Mouse (Mus musculus): ENCODE measurements around the gene Cnnm1.

The Cnnm1 gene

DNA sequence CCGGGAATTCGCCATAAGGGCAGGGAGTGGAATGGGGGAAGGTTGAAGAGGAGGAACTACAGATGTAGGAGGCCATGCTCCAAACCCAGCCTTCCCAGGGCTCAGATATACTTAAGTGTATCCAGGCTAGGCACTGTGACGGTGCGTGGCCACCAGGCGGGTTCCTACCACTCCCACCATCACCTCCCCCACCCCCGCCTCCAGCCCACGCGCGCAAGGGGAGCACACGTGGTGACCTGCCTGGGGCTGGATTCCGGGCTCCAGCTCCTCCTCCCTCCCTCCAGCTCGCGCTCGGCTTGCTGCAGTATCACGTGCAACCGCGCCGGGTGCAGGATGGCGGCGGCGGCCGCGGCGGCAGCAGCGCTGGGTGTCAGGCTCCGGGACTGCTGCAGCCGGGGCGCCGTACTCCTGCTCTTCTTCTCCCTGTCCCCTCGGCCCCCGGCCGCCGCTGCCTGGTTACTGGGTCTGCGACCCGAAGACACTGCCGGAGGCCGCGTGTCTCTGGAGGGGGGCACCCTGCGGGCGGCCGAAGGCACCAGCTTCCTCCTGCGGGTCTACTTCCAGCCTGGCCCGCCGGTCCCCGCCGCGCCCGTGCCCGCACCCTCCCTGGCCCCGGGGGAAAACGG, at the start of gene Cnnm1:
Gene Cnnm1 (plus strand): TSS at position 325 of the 626 bp plus-strand sequence.
- no peak for DNase-seq (ENCODE audit: extremely low spot score, low read depth, low spot score)

DNA sequence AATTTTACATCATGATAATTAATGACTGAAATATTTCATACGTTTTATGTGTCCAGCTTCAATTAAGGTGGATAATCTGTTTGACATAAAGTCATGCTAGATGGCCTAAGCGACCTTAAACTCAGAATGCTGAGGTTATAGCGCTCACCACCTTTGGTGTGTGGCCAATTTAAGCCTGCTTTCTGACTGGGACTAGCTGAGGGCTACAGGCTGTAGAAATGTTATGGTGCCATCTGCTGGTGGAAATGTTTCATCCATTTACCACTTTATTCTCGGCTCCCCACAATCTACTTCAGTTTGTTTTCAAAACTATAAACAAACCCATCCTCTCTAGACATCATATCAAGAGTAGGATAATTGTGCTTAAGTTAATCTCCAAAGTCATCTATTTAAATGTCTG, 43.9 kb upstream of the Cnnm1 start:
- DNase-seq (ENCODE audit: extremely low spot score, low read depth, low spot score), result no peak

DNA sequence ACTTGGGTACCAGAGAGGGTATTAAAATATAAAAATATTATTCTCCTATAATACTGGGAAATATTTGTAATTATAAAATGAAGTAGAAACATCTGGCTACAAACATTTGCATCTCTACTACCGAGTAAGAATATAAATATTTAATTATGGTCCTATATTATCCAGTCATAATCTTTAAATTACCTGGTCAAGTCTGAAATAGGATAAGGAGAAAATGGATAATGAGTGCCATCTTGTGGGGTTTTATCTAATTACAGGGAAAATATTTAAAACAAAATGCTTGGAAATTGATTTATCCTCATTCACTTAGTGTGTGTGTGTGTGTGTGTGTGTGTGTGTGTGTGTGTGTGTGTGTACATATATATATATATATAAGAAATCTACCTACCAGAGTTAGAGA, 33.1 kb upstream of the Cnnm1 start:
- no peak for DNase-seq (ENCODE audit: extremely low spot score, low read depth, low spot score)

DNA sequence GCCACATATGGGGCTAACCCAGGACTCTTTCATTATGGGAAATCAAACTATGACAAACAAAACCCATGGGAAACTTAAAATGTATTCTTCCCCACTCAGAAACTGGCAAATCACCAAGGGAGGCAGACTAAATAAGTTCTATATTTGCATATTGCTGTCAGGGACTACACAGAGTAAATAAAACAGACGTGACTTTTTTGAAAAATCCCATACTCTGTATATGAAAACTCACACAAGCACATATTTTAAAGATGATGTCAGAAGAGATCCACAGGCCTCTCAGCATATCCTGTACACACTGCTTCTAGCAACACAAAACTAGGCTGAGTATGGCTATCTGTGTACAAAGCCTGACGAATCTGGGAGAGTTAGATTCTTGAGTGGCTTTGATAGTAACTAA, 24.7 kb upstream of the Cnnm1 start:
- DNase-seq (ENCODE audit: extremely low spot score, low read depth, low spot score), result no peak

DNA sequence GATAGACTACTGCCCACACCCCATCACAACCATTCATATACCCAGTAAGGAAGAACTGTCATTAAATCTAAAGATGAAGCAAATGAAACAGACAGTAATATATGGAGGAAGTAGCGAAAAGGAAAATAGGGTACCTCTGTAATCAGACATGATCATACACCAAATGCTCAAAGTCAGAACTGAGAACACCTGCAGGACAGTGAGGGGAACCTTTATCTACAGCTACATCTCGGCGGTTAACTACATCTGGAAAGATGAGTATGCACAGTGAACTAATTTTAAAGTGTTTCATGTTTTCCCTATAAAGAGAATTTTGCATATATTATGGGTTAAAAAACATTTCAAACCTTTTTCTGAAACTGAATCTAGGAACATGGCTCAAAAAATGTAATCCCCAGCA, 19.7 kb upstream of the Cnnm1 start:
- no peak for DNase-seq (ENCODE audit: extremely low spot score, low read depth, low spot score)

DNA sequence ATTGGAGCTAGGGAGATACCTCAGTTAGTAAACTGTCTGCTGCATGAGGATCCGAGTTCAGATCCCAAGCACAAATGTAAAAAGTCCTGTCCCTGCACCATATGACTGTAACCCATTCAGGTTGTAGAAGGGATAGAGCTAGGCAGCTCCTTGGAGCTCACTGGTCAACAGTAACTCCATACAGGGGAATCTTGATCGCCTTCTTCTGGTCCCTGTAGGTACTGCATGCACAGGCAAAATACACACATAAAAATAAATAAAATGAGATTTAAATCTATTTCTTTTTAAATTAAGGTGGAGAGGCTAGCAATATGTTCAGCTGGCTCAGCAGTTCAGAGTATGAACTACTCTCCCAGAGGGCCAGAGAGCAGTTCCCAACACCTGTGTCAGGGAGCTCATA, 16.2 kb upstream of the Cnnm1 start:
- DNase-seq (ENCODE audit: extremely low spot score, low read depth, low spot score), result no peak

DNA sequence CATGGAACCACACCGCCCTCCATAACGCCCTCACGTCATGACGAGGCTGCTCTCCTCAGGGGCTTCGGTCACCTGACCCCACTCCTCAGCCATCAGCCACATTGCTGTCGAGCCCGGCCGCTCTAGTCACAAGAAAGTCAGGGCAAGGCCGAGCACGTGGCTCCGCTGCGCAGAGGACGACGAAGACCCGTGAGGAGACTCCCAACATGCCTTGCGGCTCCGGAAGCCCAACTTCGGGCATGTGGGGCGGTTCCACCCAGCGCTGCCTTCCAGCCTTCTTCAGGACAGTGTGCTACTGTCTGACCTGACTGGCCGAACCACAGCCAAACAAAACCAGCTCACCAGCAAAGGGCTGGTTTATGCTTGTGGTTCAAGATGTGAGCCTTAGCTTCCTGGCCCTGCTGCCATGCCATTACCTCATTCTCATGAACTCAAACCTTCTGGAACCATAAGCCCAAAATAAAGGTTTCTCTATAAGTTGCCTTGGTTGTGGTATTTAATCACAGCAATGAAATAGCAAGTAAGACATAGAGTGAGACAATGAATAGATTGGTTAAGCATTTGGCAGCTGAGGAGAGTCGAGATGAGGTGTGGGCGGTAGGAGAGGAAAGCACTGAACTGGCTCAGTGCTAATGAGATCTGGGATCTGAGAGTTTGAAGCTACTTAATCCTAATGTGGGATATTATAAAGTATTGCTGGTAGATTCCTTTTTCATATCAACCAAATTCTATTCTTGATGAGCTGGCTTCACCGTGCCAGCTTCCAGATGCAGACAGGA, 12.6 kb upstream of the Cnnm1 start:
- DNase-seq (ENCODE audit: extremely low spot score, low read depth, low spot score), result no peak

DNA sequence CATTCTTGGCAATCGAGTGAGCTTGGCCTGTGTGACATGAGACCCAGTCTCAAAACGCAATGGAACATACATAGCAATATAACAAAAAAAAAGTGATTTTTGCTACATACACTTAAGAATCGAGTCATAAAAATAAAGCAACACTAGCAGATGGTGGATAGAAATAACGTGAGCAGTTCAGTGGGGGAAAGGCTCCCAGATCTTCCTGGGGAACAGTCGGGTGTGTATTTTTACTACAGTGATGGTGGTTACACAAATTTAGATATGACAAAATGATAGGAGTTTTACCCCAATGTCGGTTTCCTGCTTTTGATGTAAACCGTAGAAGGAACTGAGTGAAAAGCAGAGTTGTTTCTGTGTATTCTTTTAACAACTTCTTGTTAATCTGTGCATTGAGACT, 990 bp upstream of the Cnnm1 start:
- no peak for DNase-seq (ENCODE audit: extremely low spot score, low read depth, low spot score)

DNA sequence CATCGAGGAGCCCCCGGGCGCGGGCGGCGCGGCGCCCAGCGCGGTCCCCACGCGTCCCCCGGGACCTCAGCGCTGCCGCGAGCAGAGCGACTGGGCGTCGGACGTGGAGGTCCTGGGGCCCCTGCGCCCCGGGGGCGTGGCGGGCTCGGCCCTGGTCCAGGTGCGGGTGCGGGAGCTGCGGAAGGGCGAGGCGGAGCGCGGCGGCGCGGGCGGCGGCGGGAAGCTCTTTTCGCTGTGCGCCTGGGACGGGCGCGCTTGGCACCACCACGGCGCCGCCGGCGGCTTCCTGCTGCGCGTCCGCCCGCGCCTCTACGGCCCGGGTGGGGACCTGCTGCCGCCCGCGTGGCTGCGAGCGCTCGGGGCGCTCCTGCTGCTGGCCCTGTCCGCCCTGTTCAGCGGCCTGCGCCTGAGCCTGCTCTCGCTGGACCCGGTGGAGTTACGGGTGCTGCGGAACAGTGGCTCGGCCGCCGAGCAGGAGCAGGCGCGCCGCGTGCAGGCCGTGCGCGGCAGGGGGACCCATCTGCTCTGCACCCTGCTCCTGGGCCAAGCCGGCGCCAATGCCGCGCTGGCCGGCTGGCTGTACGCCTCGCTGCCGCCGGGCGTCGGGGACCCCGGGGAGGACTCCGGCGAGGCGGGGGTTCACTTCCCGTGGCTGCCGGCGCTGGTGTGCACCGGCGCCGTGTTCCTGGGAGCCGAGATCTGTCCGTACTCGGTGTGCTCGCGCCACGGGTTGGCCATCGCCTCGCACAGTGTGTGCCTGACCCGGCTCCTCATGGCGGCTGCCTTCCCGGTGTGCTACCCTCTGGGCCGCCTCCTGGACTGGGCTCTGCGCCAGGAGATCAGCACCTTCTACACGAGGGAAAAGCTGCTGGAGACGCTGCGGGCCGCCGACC, 778 bp downstream of the Cnnm1 start:
- no peak for DNase-seq (ENCODE audit: extremely low spot score, low read depth, low spot score)

DNA sequence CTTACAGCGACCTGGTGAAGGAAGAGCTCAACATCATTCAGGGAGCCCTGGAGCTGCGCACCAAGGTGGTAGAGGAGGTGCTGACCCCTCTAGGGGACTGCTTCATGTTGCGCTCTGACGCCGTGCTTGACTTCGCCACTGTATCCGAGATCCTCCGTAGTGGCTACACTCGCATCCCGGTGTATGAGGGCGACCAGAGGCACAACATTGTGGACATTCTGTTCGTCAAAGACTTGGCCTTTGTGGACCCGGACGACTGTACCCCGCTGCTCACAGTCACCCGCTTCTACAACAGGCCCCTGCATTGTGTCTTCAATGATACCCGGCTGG, 1.4 kb downstream of the Cnnm1 start:
- no peak for DNase-seq (ENCODE audit: extremely low spot score, low read depth, low spot score)

DNA sequence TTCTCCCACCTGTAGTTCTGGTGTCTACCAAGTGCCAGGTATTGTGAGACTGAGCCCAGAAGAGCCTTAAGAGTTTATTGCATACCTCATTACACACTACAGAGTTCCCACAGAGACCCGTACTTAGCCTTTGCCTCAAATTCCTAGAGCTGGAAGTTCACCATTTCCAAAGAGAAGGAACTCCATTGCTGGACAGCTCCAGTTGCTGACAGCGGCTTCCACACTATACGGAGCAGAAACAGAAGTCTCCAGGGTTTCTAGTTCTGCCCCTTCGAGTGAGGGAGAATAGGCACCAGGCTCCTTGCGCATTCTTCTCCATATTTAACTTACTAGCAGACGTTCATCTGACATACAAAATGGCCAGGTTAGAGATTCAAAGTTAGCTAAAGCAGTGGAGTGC, 2.0 kb downstream of the Cnnm1 start:
- DNase-seq (ENCODE audit: extremely low spot score, low read depth, low spot score), result no peak

DNA sequence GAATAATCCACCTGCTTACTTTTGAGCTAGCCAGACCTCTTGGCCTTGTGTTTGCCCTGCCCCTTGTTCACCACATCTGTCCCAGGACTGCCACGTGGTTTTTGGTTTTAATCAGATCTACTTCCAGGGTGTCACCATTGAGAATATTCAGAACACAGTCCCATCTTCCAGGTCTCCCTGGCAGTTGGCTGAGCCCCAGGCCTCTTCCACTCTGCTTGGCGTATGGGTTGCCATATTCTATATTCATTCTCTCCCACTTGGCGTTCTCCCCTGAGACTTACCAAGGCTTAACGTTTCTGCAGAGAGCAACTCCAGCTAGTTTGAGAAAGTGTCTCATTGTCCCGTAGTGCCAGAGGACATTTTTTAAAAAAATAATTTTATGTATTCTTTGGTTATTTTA, 2.7 kb downstream of the Cnnm1 start:
- DNase-seq (ENCODE audit: extremely low spot score, low read depth, low spot score), result no peak

DNA sequence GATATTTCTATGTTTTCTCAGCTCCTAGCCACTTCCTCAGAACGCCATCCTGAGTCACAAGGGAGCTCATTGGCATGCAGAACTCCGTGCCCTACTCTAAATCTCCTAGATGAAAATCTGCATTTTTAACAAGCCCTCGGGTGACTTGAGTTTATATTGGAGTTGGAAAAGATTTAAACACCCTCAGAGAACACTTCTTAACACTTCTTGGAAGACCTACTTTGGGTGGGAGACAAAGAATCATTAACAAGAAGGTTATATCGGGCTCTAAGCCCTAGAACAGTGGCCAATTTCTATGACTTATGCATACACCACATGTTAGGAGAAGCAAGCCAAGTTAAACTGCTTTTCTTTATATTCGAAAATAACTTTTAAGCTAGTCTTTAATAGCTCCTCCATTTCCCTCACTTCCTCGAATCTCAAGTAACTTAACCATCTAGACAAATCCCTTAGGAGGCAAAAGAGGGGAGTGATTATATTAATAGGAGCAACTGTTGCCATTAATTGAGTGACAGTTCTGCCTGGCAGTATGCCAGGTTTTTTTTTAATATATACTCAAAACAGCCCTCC, 4.5 kb downstream of the Cnnm1 start:
- DNase-seq (ENCODE audit: extremely low spot score, low read depth, low spot score), result no peak

DNA sequence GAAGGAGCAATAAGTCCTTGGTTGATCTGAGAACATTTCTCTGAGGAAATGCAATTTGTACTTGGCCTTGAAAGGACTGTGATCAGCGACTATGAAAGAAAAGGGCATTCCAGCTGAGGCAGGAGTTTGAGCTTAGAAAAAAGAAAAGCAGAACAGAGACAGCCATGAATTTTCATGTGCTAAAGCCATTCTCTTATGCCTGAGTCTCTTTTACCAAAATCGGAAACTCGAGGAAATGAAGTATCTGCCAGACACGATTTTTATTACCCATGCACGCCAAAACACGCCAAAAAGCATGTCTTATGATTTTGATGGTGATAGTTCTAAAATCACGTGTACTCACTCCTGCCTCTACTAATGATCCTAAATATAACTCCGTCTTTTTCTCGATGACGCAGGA, 11.3 kb downstream of the Cnnm1 start:
- no peak for DNase-seq (ENCODE audit: extremely low spot score, low read depth, low spot score)

DNA sequence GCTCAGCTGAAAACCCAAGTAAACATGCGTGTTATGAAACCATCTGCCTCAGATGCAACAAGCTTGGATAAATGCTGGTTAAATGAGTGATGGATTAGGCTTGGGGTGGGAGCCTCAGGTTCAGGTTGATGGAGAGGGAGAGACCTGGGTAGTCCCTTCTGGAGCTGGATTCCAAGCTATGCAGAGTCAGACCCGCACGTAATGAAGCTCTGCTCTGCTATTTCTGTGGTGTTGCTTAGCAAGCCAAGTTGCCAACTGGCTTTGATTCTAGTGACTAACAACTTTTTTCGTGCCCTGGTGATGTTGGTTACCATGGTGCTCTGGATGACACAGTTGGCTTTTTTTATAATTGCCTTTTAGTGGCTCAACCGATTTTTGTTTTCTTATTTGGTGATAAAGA, 11.9 kb downstream of the Cnnm1 start:
- no peak for DNase-seq (ENCODE audit: extremely low spot score, low read depth, low spot score)

DNA sequence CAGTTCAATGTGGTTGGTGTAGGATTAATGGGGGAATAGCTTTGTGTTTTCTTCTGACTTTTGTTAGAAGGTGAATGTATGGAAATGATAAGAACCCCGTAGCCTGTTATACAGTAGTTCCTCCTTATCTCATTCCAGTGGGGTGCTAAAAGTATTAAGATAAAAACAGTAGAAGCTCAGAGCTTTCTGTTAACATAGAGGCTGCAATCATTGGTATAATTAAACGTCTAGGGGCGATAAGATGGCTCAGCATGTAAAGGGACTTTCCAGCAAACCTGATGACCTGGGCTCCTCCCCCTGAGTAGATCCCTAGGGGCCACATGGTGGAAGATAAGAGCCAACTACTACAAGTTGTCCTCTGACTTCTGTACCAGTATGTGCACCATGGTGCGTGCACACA, 12.8 kb downstream of the Cnnm1 start:
- DNase-seq (ENCODE audit: extremely low spot score, low read depth, low spot score), result no peak

DNA sequence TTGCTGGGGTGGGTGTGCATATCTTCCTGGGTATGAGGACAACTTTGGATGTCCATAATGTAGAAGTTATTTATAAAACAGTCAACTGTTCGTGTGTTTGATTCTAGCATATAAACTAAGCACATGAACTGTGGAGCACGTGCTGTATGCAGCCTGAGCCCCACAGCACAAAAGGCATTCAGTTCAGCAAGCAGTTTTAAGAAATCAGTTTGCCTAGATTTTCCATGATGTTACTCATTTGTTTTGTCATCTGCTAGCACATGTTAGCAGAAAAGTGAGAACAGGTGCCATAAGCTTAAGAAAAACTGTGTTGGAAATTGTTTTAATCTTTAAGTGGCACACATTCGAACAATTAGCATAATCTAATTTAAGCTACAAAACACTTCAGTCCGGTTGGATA, 19.7 kb downstream of the Cnnm1 start:
- DNase-seq (ENCODE audit: extremely low spot score, low read depth, low spot score), result no peak

DNA sequence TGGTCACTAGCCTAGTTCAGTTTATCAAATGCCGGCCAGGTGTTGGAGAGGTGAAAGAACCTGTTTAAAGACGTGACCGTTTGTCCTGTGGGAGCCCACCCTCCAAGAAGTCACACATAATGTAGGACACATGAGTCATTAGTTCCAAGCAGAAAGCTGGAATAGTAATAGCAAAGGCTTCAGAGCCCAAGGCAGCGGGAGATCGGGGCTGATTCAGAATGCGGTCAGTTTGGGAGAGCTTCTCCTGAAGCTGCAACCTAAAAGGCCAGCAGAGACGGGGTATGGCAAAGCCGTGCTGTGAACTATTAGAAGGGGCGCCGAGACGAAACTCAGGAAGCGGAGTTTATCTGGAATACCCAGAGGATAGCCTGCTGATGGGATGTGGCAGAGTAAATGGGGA, 20.2 kb downstream of the Cnnm1 start:
- DNase-seq (ENCODE audit: extremely low spot score, low read depth, low spot score), result no peak

DNA sequence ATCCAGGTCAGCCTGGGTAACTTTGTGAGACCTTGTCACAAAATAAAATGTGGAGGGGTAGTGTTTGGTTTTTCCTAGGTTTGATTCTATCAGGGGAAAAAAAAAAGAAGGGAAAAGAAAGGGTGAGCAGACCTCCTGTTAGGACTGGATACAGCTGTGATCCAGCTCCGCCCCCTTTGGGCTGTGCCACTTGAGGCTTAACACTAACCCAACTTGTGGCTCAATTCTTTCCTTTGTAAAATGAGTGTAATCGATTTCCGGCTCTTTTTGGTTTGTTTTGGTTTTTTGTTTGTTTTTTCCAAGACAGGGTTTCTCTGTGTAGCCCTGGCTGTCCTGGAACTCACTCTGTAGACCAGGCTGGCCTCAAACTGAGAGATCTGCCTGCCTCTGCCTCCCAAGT, 21.9 kb downstream of the Cnnm1 start:
- DNase-seq (ENCODE audit: extremely low spot score, low read depth, low spot score), result no peak

DNA sequence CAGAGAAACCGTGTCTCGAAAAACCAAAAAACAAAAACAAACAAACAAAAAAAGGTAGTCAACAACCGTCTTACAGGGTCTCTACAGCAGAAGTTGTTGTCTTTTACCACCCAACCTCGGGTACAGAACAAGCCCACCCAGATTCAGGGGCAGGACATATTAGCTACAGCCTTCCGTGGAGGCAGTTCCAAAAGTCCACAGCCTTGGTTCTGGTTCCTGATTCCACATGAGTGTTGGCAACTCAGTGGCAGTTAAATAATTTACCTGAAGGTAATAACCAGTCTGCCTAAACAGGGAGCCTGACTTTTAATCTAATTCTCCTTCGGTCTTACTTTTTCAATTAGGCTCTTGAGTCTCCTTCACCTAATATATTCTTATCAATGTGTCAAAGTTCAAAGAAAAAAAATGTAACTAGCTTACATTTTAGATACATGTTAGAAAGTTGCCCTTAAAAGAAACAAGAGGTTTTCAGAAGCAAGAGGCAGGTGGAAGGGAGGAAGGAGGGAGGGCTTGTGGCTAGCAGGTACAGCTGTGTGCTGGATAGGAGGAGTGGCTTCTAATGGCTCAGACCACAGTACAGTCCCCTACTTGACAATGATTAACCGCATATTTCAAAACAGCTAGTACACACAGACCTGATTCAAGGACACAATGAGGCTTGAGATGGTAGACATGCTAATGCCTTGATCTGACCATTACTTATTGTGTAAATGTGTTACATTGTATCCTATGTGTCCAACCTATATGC, 23.5 kb downstream of the Cnnm1 start:
- no peak for DNase-seq (ENCODE audit: extremely low spot score, low read depth, low spot score)

DNA sequence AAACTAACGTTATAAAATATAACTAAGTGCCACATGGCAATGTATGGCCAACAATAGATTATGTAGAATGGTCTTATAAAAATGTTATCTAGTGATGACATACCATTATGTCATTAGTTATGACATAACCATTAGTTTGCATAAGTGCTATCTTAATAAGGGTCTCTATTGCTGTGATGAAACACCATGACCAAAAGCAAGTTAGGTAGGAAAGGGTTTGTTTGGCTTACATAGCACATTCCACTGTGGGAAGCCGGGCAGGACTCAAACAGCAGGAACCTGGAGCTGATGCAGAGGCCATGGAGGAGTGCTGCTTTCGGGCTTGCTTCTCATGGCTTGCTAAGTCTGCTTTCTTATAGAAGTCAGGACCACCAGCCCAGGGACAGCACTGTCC, 24.1 kb downstream of the Cnnm1 start:
- no peak for DNase-seq (ENCODE audit: extremely low spot score, low read depth, low spot score)

Measured in hindlimb bud, embryonic 11.5 days (tissue).